7 mouse cellular contexts compared by ENCODE assay signal in the genomic region with DNA sequence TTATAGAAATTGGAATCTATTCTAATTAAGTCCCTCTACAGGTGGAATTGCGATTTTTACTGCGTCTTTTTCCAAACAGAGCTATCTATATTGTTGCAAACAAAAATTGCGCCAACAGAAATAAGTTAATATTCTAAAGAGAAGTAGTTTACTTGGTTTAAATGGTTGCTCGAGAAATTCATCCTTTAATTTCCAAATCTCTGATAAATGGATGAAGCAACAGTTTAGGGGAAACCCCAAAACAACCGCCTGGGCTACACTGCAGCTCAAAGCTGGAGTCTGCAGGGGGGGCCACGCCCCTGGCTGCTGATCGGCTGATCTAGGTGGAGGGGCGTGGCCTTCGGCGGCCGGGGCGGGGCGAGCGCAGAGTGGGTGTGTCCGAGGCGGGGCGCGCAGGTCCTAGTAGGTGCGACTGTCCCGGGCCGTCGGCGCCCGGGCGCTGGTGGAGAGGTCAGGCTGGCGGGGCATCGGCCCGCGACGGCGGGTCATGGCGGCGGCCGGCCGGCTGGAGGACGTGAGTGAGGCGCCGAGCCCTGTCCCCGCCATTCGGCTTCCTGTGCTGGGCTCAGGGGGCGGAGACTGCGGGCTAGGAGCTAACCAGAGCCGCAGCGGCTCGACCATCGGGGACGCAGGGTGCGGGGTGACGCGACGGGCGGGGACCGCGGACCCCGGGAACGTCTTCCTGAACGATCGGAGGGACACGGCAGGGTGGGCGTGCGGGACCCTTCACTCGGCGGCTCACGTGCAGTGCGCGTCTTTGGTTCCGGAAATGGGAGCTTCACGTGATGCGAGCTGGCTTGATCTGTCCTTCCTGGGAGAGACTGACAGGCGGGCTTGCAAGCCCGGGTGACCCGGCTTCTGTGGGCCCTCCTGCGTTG. TPM values are rescaled to one million over a fixed set of nuclear protein-coding genes. Genes with fewer than 3 reads are reported as not detected.
DNase-seq lines count a peak whose midpoint lies in the region; ATAC-seq lines count a peak whose summit lies in the region.

A gene (plus strand): TSS at position 366 of the 878 bp plus-strand sequence.

- ATAC-seq in granulocyte monocyte progenitor cell, adult 5-6 weeks (replicated peaks; ENCODE audit: poor library complexity, severe bottlenecking) = peak; percentile 72
- peak; percentile 97 for ATAC-seq in limb, embryonic 11.5 days (ENCODE audit: insufficient number of reproducible peaks, low FRiP score, low TSS enrichment, low read depth)
- peak; percentile 93 for ATAC-seq in midbrain, embryonic 14.5 days (ENCODE audit: low FRiP score, low TSS enrichment)

- H3K9me3 ChIP-seq in embryonic facial prominence, embryonic 10.5 days = no peaks in the 10 kb centered on the region
- H3K9me3 ChIP-seq in limb, embryonic 11.5 days (ENCODE audit: control insufficient read depth, low read length) = no peaks in the 10 kb centered on the region
- H3K9me3 ChIP-seq in midbrain, embryonic 14.5 days (ENCODE audit: control insufficient read depth, low read length) = no peaks in the 10 kb centered on the region

- H3K36me3 ChIP-seq in embryonic facial prominence, embryonic 10.5 days (replicated peaks) = no peaks in the 10 kb centered on the region
- H3K36me3 ChIP-seq in limb, embryonic 11.5 days (ENCODE audit: control insufficient read depth, insufficient read depth, low read length) = no peaks in the 10 kb centered on the region
- H3K36me3 ChIP-seq in midbrain, embryonic 14.5 days (ENCODE audit: control insufficient read depth, insufficient read depth, low read length) = no peaks in the 10 kb centered on the region

- peak within 1 kb of the TSS; percentile 67 for H3K4me2 ChIP-seq in limb, embryonic 11.5 days (ENCODE audit: low read depth, severe bottlenecking)
- peak within 1 kb of the TSS; percentile 60 for H3K4me2 ChIP-seq in midbrain, embryonic 14.5 days (ENCODE audit: low read length)

- peak within 1 kb of the TSS; percentile 64 for H3K9ac ChIP-seq in limb, embryonic 11.5 days (ENCODE audit: low read length)
- H3K9ac ChIP-seq in midbrain, embryonic 14.5 days (replicated peaks; ENCODE audit: low read length) = peak within 1 kb of the TSS; percentile 60

- 1% methylated on average over 73 of the region's 73 CpGs for WGBS in embryonic facial prominence, embryonic 10.5 days
- WGBS in limb, embryonic 11.5 days = 2% methylated on average over 68 of the region's 73 CpGs
- 2% methylated on average over 73 of the region's 73 CpGs for WGBS in midbrain, embryonic 14.5 days

- H3K27ac ChIP-seq in embryonic facial prominence, embryonic 10.5 days (replicated peaks) = peak within 1 kb of the TSS; percentile 88
- no peak within 1 kb of the TSS for H3K27ac ChIP-seq in limb, embryonic 11.5 days (replicated peaks; ENCODE audit: low read depth, low read length)
- peak within 1 kb of the TSS; percentile 80 for H3K27ac ChIP-seq in midbrain, embryonic 14.5 days (replicated peaks; ENCODE audit: low read depth, low read length)

- peaks cover 4% of the 10 kb centered on the region; the same call in 1 of the 2 replicates for H3K4me1 ChIP-seq in embryonic facial prominence, embryonic 10.5 days
- no peaks in the 10 kb centered on the region for H3K4me1 ChIP-seq in limb, embryonic 11.5 days (ENCODE audit: control insufficient read depth, insufficient read depth, low read length)
- H3K4me1 ChIP-seq in midbrain, embryonic 14.5 days (ENCODE audit: control insufficient read depth, insufficient read depth, low read length) = peaks cover 7% of the 10 kb centered on the region; the same call in 1 of the 2 replicates

- peaks cover 24% of the 10 kb centered on the region for H3K27me3 ChIP-seq in embryonic facial prominence, embryonic 10.5 days (replicated peaks; ENCODE audit: low read depth, poor library complexity, severe bottlenecking)
- H3K27me3 ChIP-seq in limb, embryonic 11.5 days (ENCODE audit: control insufficient read depth, insufficient read depth, low read length) = peaks cover 4% of the 10 kb centered on the region; the same call in 1 of the 2 replicates
- H3K27me3 ChIP-seq in midbrain, embryonic 14.5 days (ENCODE audit: control insufficient read depth, insufficient read depth, low read length) = no peaks in the 10 kb centered on the region

- DNase-seq in adrenal gland, postnatal 10 days = peak; percentile 99
- peak; percentile 93 for DNase-seq in embryonic facial prominence, embryonic 10.5 days (ENCODE audit: low spot score)
- DNase-seq in kidney, adult 18-20 months = peak; percentile 99
- peak; percentile 91 for DNase-seq in limb, embryonic 11.5 days (ENCODE audit: low spot score)
- peak; percentile 90 for DNase-seq in midbrain, embryonic 14.5 days
- DNase-seq in spleen, adult 18-20 months = peak; percentile 97 to 99

- peak within 1 kb of the TSS; percentile 79 for H3K4me3 ChIP-seq in embryonic facial prominence, embryonic 10.5 days
- H3K4me3 ChIP-seq in limb, embryonic 11.5 days (ENCODE audit: low read depth, low read length) = peak within 1 kb of the TSS; percentile 82
- H3K4me3 ChIP-seq in midbrain, embryonic 14.5 days (replicated peaks; ENCODE audit: low read depth, low read length) = peak within 1 kb of the TSS; percentile 75

RNA-seq across cellular contexts. Expression of the gene that starts here (rescaled TPM):
- 10 to 100 TPM; 33.5 TPM for total RNA-seq in adrenal gland, postnatal 10 days (2021)
- polyA plus RNA-seq in embryonic facial prominence, embryonic 10.5 days (2016; fragmentation: Nextera tagmentation; extraction: Ambion mirVana) = 17.6 and 18.2 TPM in 2 replicates
- 38.9 and 46.6 TPM in 2 replicates for total RNA-seq in granulocyte monocyte progenitor cell, adult 5-6 weeks (2014; fragmentation: Nextera tagmentation)
- total RNA-seq in granulocyte monocyte progenitor cell, adult 5-6 weeks (2017) = 17.7 and 26.1 TPM in 2 replicates
- 15.2 and 16.7 TPM in 2 replicates for polyA plus RNA-seq in limb, embryonic 11.5 days (2014; fragmentation: Nextera tagmentation; extraction: Ambion mirVana)
- 28.2 and 32.7 TPM in 2 replicates for polyA plus RNA-seq in midbrain, embryonic 14.5 days (2014; fragmentation: Nextera tagmentation; extraction: Ambion mirVana)
